Mouse (Mus musculus) layer of hippocampus, adult 18-20 months (tissue): ENCODE measurements around the gene Kdm2a. TPM values are rescaled to one million over a fixed set of nuclear protein-coding genes. Genes with fewer than 3 reads are reported as not detected.

ENCODE experiments used
- DNase-seq, 2 experiments: peaks; one replicate each; pipeline ENCODE4 v3.0.0; 2022; ENCODE audit warnings: low spot score in 2 of 2
- total RNA-seq, 2 experiments: library from RNA; stranded (reverse); gene quantifications; 2 replicates each; pipeline ENCODE4 v1.2.3; 2021

Kdm2a gene
- total RNA-seq, 2 experiments from 2014 or later, result 74.2 to 88.4 TPM

GRCm38 (mm10) chr19:4330603-4331002 is 67.5 kb downstream of the Kdm2a start:
- no peak for DNase-seq

- DNase-seq, result no peak
Observed at GRCm38 (mm10) chr19:4328737-4329304, 69.3 kb downstream of the Kdm2a start.

GRCm38 (mm10) chr19:4326881-4327280 is 71.2 kb downstream of the Kdm2a start:
- no peak for DNase-seq

GRCm38 (mm10) chr19:4326106-4326505 is 72.0 kb downstream of the Kdm2a start:
- no peak for DNase-seq

GRCm38 (mm10) chr19:4322134-4322533 is 76.0 kb downstream of the Kdm2a start:
- DNase-seq, result no peak

- no peak for DNase-seq
Observed at GRCm38 (mm10) chr19:4321622-4322021, 76.5 kb downstream of the Kdm2a start.

- DNase-seq, result no peak
Observed at GRCm38 (mm10) chr19:4319272-4319671, 78.8 kb downstream of the Kdm2a start.

GRCm38 (mm10) chr19:4317181-4317580 is 80.9 kb downstream of the Kdm2a start:
- DNase-seq, result no peak

GRCm38 (mm10) chr19:4315223-4315944 is 82.7 kb downstream of the Kdm2a start:
- DNase-seq, result no peak

GRCm38 (mm10) chr19:4309776-4310185 is 88.3 kb downstream of the Kdm2a start:
- peak in 1 of 2 experiments; percentile 71 for DNase-seq

GRCm38 (mm10) chr19:4309302-4309701 is 88.8 kb downstream of the Kdm2a start:
- no peak for DNase-seq

- DNase-seq, result peak; percentile 74 to 82
Observed at GRCm38 (mm10) chr19:4306190-4306577, 91.9 kb downstream of the Kdm2a start, which contains the start of gene Grk2. TSS of gene Grk2 (minus strand) at chr19:4306222.

GRCm38 (mm10) chr19:4305491-4306189 is 92.4 kb downstream of the Kdm2a start:
- DNase-seq, result no peak

- DNase-seq, result no peak
Observed at GRCm38 (mm10) chr19:4304871-4305321, 93.2 kb downstream of the Kdm2a start.

- DNase-seq, result no peak
Observed at GRCm38 (mm10) chr19:4304251-4304821, 93.7 kb downstream of the Kdm2a start.

GRCm38 (mm10) chr19:4303640-4303995 is 94.5 kb downstream of the Kdm2a start:
- peak in 1 of 2 experiments; percentile 39 for DNase-seq

- peak in 1 of 2 experiments; percentile 63 for DNase-seq
Observed at GRCm38 (mm10) chr19:4302936-4303639, 95.0 kb downstream of the Kdm2a start.

GRCm38 (mm10) chr19:4301735-4302651 is 96.1 kb downstream of the Kdm2a start:
- peak in 1 of 2 experiments; percentile 64 for DNase-seq

- DNase-seq, result no peak
Observed at GRCm38 (mm10) chr19:4300852-4301734, 97.0 kb downstream of the Kdm2a start.
